Mouse (Mus musculus): ENCODE results near the gene Setd3. TPM values are rescaled to one million over a fixed set of nuclear protein-coding genes. Genes with fewer than 3 reads are reported as not detected.

The Setd3 gene
- total and polyA plus RNA-seq, 3 experiments, result 40.1 to 59.9 TPM; not detected in 1

DNA sequence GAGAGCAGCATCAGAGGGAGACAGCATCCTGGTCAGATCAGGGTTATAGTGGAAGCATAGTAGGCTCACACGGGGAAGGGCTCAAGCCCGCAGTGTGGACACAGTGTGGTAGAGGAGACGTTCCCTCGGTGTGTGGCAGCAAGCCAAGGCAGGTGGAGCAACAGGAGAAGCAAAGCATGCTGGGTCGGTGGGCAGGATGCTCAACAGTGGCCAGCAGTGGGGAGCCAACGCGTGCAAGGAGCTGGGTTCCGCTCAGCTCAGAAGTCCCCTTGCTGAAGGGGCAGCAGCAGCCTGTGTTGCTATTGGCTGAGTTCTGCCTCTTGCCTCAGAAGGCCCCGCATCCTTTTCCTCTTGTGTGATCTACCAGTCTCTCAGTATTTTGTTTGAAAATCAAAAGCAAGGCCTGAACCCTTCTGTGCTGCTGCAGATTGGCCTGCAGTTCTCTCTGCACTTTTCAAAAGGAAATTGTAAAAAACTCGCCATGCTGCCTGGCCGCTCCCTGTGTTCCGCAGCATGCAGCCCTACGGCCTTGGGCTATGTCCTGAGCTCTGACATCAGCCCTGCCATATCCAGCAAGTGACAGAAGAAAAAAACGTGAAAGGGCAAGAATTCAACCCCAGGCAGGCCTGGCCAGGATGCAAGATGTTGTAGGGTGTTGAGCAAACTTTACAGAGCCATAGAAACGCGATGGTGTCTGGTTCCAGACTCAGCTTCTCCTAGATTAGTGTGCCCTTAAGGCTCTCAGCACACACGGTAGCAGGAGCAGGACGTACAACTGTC, 80.7 kb downstream of the Setd3 start:
- H3K36me3 ChIP-seq (ENCODE audit: control insufficient read depth in 1 of 2, insufficient read depth in 2 of 2, low read length in 2 of 2), result no peaks in the 10 kb centered on the region
- no peak overlapping the region for H3K27ac ChIP-seq (ENCODE audit: control insufficient read depth, low read depth, low read length)
- H3K9me3 ChIP-seq (replicated peaks; ENCODE audit: insufficient read depth, low read length), result no peaks in the 10 kb centered on the region
- H3K27me3 ChIP-seq (ENCODE audit: control insufficient read depth in 1 of 2, insufficient read depth in 2 of 2, low read length in 2 of 2), result no peaks in the 10 kb centered on the region
- H3K79me2 ChIP-seq (ENCODE audit: control insufficient read depth, insufficient read depth, low read length, poor library complexity), result no peaks in the 10 kb centered on the region
- no peak overlapping the region for H3K9ac ChIP-seq (ENCODE audit: control insufficient read depth, low read depth, low read length, poor library complexity, severe bottlenecking)
- H3K4me1 ChIP-seq (ENCODE audit: control insufficient read depth in 1 of 2, insufficient read depth in 2 of 2, low read length in 2 of 2), result no peaks in the 10 kb centered on the region
- no peak for DNase-seq (ENCODE audit: low read depth, low spot score)
- no peak overlapping the region for H3K4me3 ChIP-seq (ENCODE audit: control insufficient read depth in 1 of 2, insufficient read depth in 1 of 2, low read depth in 2 of 2, low read length in 2 of 2)
- TF ChIP-seq MAX (IDR thresholded peaks at IDR 0.05; ENCODE audit: low read length) (no peak), MEF2A (IDR thresholded peaks at IDR 0.05; ENCODE audit: extremely low read depth, insufficient replicate concordance, low read depth, low read length, poor library complexity, severe bottlenecking) (no peak), KAT2A (conservative IDR thresholded peaks at IDR 0.05; ENCODE audit: low read depth, low read length) (no peak), MAZ (IDR thresholded peaks at IDR 0.05; ENCODE audit: low read depth, low read length) (no peak), ZKSCAN1 (IDR thresholded peaks at IDR 0.05; ENCODE audit: low read depth, low read length) (no peak), RAD21 (IDR thresholded peaks at IDR 0.05; ENCODE audit: low read depth, low read length) (no peak), ZNF384 (IDR thresholded peaks at IDR 0.05; ENCODE audit: low read depth, low read length) (no peak), ZMIZ1 (IDR thresholded peaks at IDR 0.05; ENCODE audit: low read depth, low read length) (no peak)

DNA sequence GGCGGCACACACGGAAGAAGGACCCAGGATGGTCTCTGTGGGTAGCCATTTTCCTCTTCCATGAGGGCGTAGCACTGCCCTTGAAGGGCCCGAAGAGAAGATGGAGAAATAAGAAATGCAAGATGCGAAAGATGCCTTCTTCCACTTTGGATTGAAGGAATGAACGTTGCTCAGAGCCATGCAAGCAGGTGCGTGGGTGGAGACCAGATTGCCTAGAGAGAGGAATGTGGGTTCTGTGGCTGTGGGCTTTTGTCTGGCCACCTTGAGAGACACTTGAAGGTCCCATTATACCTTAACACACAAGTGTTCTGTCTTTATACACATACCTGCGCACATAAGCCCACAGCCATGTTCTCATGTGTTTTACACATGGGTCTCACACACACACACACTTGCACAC, 81.5 kb downstream of the Setd3 start:
- Histone ChIP-seq H3K27me3 (ENCODE audit: control insufficient read depth in 1 of 2, insufficient read depth in 2 of 2, low read length in 2 of 2) (no peaks in the 10 kb centered on the region), H3K4me3 (ENCODE audit: control insufficient read depth in 1 of 2, insufficient read depth in 1 of 2, low read depth in 2 of 2, low read length in 2 of 2) (no peak overlapping the region), H3K9ac (ENCODE audit: control insufficient read depth, low read depth, low read length, poor library complexity, severe bottlenecking) (no peak overlapping the region), H3K4me1 (ENCODE audit: control insufficient read depth in 1 of 2, insufficient read depth in 2 of 2, low read length in 2 of 2) (no peaks in the 10 kb centered on the region), H3K79me2 (ENCODE audit: control insufficient read depth, insufficient read depth, low read length, poor library complexity) (no peaks in the 10 kb centered on the region), H3K27ac (ENCODE audit: control insufficient read depth, low read depth, low read length) (no peak overlapping the region), H3K9me3 (replicated peaks; ENCODE audit: insufficient read depth, low read length) (no peaks in the 10 kb centered on the region), H3K36me3 (ENCODE audit: control insufficient read depth in 1 of 2, insufficient read depth in 2 of 2, low read length in 2 of 2) (no peaks in the 10 kb centered on the region)
- TF ChIP-seq NRF1 (IDR thresholded peaks at IDR 0.05; ENCODE audit: insufficient read depth, low read depth, low read length, poor library complexity, severe bottlenecking) (no peak), USF1 (IDR thresholded peaks at IDR 0.05; ENCODE audit: low read depth, low read length) (no peak), MAFK (IDR thresholded peaks at IDR 0.05; ENCODE audit: borderline replicate concordance, low read depth, low read length) (no peak), E2F4 (IDR thresholded peaks at IDR 0.05; ENCODE audit: borderline replicate concordance, low read depth, low read length) (no peak), MYC (IDR thresholded peaks at IDR 0.05; ENCODE audit: low read depth, low read length) (no peak), CHD1 (IDR thresholded peaks at IDR 0.05; ENCODE audit: low read depth, low read length) (no peak), ZC3H11A (IDR thresholded peaks at IDR 0.05; ENCODE audit: low read depth, low read length) (no peak), GATA1 (IDR thresholded peaks at IDR 0.05; ENCODE audit: low read depth, low read length) (no peak), KAT2A (conservative IDR thresholded peaks at IDR 0.05; ENCODE audit: low read depth, low read length) (no peak), BHLHE40 (IDR thresholded peaks at IDR 0.05; ENCODE audit: borderline replicate concordance, low read depth, low read length) (no peak), MXI1 (IDR thresholded peaks at IDR 0.05; ENCODE audit: low read depth, low read length) (no peak), ETS1 (IDR thresholded peaks at IDR 0.05; ENCODE audit: low read depth, low read length) (no peak), TCF12 (IDR thresholded peaks at IDR 0.05; ENCODE audit: low read depth, low read length) (no peak), SIN3A (IDR thresholded peaks at IDR 0.05; ENCODE audit: low read length) (no peak), RAD21 (IDR thresholded peaks at IDR 0.05; ENCODE audit: low read depth, low read length) (no peak), POLR2AphosphoS2 (IDR thresholded peaks at IDR 0.05; ENCODE audit: low read length) (no peak), USF2 (IDR thresholded peaks at IDR 0.05; ENCODE audit: borderline replicate concordance in 1 of 2, insufficient read depth in 1 of 2, low read depth in 1 of 2, low read length in 2 of 2) (no peak), ELF1 (IDR thresholded peaks at IDR 0.05; ENCODE audit: low read depth, low read length) (no peak), ZKSCAN1 (IDR thresholded peaks at IDR 0.05; ENCODE audit: low read depth, low read length) (no peak), POLR2A (IDR thresholded peaks at IDR 0.05; ENCODE audit: control insufficient read depth in 1 of 2, insufficient read depth in 1 of 2, low read depth in 1 of 2, low read length in 2 of 2, poor library complexity in 1 of 2) (no peak)
- DNase-seq (ENCODE audit: low read depth, low spot score), result no peak

Data from MEL (cell line).